Mouse (Mus musculus) spleen, adult 12 weeks (tissue): ENCODE measurements around the gene Ablim2.

Source experiments
- DNase-seq: peaks from one replicate; pipeline ENCODE4 v3.0.0; 2022; ENCODE audit warnings: low spot score

Gene Ablim2

DNA sequence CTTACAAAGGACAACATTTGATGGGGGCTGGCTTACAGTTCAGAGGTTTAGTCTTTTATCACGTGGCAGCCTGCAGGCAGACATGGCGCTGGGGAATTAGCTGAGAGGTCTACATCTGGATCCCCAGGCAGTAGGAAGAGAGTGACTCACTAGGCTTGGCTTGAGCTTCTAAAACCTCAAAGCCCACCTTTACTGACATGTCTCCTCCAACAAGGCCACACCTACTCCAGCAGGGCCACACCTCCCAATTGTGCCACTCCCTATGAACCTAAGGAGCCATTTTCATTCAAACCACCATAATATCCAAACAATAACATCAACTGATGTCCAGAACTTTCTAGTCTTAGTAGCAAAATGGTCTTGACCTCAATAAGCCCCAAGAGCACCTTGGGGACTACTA is 12.6 kb downstream of the Ablim2 start:
- DNase-seq = no peak

DNA sequence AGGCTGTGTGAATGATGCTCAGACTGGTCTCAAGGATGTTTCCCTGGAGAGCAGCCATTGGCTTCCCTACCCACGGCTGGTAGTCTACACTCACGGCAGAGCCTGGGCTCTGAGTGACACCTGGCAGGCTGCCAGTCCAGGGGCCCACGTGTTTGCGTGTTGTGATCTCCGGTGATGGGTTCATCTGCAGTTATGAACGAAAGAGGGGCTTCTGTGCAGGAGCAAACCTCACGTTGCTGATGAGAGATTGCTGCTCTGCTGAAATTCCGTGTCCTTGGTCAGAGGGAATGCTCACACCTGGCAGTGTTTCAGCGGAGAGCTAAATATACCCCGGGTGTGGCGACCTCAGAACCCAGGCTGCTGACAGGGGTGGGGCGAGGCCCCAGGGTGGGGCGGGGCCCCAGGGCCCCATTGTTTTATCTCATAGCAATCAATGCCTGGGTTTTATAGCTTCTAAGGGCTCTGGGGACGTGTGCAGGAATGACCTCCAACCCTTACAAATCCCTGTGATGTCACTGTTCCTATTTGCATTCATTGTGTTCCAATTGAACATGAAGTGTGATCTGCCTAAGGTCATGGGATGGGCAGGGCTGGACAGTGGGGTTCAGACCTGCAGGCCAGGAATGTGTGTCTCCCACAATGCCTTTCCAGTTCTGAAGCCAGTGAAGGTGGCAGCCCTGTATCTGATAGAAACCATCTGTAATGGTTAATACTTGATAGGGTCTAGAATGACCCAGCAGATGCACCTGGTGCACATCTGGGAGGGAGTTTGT is 13.4 kb downstream of the Ablim2 start:
- no peak for DNase-seq

DNA sequence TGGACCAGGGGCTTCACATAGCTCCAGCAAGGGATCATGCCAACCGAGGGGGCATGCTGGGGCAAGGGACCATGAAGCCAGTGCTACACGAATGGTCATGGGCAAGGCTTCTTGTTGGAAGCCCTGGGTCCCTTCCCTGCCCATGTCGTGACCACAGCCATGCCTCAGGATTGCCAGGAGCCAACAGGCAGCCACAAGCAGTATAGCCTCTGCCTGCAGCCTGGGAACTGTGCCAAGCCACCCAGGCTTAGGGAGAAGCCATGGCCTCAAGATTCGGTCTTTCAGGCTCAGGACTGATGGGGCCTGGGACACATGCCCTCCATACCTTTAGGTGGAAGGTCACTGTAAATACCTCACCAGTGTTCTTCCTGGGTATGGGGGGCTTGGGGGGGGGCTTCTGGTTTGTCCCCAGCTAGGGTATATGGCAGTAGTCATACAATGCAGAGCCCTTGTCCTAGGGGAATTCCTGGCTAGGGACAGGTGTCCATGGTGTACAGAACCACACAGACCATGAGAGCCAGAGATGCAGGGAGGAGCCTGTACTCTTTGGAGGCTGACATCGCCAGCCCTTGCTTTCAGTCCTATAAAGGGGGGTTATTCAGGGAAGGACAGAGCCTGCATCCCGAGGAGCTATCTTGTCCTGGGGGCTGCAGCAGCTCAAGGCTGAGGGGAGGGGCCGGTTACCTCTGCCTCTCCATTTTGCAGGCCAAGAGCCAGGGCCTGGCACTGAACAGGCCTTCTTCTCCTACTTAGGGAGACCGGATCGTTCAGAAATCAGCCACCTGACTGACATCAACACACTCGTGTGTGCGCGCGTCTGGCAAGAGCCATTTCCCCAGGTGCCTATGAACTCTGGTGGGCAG is 15.8 kb downstream of the Ablim2 start:
- DNase-seq = no peak

DNA sequence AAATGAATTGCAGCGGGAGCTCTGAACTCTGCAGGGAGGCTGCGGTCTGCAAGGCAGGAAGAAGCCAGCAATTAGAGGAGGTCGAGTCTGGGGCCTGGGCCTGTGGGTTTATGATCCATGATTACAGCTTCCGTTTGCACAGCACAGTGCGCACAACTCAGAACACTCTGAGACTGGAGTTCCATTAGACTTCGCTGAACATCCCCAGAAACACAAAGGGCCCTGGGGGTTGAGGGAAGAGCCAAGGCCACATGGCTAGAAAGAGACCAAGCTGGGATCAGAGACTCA is 16.4 kb downstream of the Ablim2 start:
- DNase-seq = no peak

DNA sequence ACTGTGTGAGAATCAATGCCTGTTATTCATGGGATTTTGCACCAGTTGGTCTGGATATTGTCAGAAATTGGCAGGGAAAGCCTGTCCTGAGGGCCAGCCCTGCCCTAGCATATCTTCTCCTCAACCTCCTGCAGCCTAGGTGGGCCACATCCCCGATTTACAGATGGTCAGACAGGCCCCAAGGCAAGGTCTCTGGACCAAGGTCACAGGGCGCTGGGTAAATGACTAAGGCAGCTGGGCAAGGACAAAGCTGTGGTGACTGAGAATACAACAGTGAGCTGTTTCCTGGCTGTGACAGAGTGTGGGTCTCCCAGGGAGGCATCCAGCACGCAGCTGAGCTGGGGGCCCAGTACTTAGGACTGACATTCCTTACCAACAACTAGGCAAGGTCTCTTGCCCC is 23.4 kb downstream of the Ablim2 start:
- no peak for DNase-seq

DNA sequence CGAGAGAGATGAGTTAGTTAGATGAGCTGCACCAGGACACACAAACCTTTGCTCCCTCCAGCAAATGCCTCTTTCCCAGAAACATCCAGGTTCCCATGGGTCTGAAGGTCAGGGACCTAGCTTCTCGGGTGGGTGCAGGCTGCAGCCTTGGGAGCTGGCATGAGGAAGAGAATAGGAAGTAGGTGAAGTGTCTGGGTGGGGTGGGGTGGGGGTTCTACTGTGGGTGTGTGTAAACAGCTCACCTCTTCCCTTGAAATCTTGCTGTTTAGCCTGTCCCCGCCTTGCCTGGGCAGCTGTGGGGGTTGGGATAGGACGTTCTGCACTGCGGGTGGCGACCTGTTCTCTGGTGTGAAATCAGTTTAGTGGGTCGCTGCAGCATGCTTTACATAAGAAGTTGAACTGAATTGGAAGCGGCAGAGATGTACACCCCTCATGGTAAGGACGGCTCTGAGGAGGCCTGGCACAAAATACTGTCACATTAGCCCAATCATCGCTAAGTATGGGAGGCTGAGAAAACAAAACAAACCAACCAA is 25.0 kb downstream of the Ablim2 start:
- DNase-seq = no peak

DNA sequence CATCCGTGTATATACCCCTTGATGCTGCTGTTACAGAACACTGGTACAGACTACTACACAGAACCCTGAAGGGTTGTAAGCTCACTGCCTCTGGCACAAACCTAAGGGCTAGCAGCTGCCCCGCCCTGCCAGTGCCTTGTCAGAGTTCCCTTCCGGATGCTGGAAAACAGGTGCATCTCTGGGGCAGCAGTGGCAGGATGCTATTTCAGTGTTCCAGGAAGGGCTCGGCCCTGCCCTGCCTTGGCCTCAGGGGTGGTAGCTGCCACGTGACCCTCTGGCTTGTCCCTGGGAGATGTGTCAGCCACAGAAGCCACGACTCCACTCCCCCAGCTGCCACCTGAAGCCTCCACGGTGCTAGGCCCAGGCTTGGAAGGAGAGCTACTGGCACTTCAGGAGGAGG is 28.2 kb downstream of the Ablim2 start:
- no peak for DNase-seq

DNA sequence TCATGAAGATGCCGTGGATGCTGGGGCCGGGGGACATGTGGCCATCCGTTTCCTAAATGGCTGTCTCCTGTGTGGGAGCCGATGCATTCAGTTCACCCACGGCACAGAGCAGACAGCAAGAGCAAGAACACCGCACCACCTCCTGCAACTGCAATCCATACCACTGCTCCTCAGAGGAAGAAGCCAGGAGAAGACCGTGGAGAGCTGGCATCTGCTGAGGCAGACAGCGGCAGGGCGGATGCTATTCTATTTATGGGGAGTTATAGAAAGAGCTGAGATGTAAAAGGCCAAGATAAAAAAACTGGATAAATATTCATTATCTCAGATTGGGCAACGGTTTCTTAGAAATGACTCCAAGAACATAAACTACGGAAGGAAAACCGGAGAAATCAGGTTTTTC is 30.2 kb downstream of the Ablim2 start:
- DNase-seq = no peak

DNA sequence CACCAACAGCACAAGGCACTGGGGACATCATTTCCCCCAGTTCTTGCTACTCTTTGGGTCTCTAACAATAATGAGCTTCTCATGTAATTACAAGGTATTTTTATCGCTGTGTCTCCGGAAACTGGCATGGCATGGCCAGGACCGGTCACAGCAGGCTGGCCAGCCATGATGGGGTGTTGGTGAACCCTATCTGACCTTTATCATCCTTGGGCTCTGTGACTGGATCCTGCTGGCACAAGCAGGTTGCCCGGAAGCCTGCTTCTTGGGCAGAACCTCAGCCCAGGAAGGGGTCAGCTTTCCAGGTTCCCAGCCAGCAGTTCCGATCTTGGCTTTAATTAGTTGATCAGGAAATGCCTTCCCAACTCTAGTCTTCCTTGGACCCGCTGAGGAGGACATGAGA is 31.0 kb downstream of the Ablim2 start:
- no peak for DNase-seq

DNA sequence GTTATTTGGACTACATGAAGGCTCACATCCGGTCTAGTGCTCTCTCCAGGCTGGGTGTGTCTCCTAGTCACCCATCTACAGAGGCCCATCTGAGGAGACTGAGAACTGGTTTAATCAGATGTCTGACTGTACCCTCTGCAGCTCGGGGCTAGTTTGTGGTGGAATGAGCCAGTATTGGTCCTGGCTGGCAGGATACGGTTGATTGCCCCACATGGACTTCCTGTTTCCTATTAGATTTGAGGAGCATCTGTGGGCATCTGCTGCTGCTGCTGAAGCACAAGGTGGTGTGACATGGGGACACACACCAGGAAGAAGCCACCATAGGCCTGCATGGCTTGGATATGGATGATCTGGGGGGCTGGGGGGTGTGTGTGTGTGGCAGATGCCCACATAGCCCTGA is 32.0 kb downstream of the Ablim2 start:
- DNase-seq = no peak

DNA sequence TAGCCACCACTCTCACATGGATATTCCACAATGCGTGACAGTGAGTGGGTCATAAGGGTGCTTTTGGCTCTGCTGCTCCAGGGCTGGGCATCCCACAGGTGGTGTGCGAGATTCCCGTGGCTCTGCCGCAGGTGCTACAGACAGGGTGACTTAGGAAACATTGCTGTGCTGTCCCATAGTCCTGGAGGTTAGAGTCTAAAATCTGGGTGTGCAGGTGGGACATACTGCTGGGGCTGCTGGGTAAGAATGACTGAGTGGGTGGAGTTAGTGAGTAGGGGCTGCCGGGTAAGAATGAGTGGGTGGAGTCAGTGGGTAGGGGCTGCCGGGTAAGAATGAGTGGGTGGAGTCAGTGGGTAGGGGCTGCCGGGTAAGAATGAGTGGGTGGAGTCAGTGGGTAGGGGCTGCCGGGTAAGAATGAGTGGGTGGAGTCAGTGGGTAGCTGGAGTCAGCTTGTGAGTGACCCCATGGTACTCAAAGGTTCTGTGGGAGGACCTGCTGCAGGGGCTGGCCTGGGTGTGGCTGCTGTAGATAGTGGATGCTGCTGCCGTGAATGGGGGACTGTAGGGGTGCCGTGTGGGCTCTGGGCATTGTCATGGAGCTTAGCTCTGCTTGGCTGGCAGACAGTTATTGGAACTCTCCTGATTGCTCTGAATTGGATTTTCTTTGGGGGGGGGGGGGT is 32.8 kb downstream of the Ablim2 start:
- DNase-seq = no peak

DNA sequence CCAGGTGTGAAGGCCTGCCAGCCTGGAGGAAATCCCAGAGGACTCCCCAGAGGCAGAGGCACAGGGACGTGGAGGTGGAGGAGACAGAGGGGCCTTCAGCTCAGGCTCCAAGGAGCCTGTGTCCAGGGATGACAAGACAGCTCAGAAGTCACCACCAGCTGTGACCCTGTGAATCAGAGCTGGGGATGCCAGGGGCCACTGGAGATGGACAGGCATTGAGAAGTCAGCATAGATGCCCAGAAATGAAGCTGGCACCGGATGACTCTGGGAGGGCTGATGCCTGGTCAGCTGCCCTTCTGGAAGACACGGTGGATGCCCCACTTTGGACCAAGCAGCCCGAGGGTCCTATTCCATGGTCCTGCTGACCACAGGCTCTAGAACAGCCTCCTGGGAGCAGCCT is 36.3 kb downstream of the Ablim2 start:
- no peak for DNase-seq

DNA sequence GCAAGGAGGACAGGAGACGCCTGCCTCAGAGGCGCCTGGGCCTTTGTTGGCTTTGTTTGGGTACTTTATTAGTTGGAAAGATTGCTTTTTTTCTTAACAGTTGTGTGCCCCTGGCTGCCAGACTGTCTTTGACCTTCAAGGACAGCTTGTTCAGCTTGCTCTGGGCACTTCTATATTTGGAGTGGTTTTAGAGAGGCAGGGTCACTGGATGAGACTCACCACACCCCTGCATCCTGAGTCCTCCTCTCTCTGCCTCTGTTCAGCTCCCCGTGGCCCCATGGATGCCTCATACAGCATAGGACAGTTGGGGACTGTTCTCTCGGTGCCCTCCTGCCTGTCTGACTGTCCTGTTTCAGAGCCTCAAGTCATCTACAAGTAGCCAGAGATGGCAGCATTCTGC is 37.3 kb downstream of the Ablim2 start:
- DNase-seq = no peak

DNA sequence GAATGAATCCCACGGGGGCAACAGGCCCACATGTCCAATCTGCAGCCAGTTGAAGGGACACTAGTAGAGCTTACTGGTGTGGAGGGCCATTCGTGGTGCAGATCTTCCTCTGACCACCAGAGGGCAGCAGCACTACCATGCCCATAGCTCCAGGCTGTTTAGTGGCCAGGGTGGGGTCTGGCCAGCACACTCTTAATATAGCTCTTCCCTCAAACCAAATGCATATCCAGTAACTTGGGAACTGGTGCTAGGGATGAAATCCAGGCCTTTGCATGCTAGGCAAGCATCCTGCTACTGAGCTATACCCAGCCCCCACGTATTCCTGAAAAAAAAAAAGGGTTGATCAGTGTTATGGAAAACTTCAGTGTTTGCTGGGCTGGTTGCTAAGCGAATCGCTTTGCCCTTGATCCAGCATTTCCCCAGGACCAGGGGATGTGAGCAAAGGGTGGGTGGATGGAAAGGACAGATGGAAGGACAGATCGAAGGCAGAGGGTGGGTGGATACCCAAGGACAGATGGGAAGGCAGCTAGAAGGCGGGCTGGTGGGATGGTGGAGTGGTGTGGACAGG is 37.9 kb downstream of the Ablim2 start:
- no peak for DNase-seq

DNA sequence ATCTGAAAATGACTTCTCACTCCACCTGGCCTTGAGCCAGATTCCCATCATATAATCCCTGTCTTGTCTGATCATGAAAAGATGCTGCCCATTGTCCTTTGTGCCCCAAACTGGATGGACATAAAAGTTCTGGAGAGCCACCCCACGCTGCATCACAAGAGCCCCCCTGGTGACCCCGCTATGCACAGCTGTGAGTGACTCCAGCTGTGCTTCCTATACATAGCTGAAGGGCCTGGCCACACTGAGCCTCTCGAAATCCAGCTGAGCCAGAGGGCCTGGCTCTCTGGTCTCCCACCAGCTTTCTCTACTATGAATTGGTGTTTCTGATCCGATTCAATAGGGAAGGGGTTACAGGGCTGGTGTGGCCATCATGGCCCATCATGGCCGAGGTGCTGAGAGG is 38.5 kb downstream of the Ablim2 start:
- DNase-seq = no peak

DNA sequence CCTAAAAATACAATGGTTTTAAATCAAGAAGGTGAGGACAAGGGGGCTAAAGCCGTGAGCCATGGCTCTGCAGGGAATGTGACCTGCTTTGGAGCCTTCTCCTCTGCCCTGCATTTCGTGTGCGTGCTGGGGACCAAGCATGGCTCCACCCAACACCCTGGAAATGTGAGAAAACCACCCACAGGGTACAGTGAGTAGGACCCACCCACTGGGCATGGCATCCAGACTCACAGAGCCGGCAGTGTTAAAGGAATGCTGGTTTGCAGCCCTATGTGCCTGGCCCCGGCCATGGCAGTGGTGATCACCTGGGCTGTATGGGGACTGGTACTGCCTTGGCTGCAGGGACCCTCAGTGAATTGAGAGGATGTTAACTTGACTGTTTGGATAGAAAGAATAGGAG is 41.4 kb downstream of the Ablim2 start:
- DNase-seq = no peak

DNA sequence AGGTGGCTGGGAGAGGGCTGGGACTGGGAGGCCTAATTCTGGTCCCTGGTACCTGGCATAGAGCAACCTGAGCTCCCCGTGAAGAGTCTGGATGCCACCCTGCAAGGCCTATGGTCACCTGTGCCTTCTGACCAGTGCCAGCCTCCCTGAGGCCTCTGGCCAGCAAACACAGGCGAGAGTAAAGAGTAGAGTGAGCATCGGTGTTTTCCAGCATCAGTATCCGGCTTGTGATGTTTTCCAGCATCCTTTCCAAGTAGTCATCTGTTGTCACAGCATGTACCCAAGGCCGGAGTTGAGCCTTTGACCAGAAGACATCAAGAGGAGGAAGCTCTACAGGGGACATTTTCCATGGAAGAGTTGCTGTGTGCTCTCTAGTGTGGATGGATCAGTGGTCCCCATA is 45.7 kb downstream of the Ablim2 start:
- no peak for DNase-seq

DNA sequence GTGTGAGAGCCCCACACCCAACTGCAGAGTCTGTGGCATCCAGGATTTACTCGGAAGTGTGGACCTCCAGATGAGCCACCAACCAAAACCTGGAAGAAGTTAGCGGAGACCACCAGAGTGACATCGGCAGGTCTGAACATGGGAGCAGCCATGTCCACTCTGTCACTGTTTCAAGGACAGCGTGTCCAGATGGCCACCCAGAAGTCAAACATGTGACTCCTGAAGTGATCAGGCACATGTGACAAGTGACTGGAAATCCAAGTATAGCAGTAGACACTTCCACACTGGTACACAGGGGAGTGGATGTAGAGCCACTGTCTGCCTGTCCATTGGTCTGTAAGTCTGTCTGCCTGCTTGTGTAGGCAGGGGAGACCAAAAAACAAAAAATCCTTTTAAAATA is 47.0 kb downstream of the Ablim2 start:
- DNase-seq = no peak

DNA sequence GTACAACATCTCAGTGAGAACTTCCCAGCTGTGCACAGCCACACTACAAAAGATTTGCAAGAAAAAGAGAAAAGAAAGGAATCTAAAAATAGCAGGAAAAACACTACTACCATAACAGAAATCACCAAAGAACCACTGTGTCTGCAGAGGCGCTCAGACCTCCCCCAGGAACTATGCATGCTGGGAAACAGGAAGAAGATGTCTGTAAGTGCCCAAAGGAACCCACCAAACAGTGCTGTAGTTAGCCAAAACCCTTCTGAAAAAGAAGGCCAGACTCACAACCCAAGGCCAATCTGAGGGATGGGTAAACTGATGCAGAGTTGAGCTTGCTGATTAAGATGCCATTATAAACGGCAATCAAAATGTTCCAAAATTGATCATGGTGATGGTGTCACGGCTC is 47.5 kb downstream of the Ablim2 start:
- DNase-seq = no peak

DNA sequence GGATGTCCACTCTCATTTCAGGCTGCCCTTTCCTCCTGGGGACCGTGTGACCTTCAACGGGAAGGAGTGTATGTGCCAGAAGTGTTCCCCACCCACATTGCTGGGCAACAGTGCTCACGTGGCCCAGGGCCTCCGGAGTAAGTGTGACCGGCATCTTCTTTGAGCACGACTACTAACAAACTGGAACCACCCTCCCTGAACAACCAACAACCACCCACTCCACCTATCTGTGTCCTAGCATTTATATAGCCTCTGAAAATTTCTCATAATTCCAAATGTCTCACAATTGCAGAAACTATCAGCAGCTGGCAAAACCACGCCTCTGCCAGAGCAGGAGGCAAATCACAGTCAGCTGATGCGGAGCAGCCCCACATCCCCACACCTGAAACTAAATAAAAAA is 49.3 kb downstream of the Ablim2 start:
- DNase-seq = no peak

DNA sequence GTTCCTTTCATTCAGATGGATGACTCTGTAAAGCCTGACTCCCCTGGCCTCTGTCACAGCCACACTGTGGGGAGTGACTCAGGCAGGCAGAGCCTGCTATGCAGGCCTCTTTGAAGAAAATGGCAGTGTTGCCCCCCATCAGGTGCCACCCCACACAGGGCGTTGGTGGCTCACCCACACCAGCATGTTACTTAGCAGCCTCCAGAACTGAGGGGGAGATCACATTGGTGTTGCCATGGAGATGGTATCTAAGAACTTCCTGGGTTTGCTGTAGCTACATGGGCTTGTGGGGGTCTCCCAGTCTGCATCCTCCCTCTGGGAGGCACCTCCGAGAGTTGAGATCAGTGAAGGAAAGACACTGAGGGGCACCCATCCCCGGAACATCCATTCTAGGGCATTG is 52.8 kb downstream of the Ablim2 start:
- no peak for DNase-seq

DNA sequence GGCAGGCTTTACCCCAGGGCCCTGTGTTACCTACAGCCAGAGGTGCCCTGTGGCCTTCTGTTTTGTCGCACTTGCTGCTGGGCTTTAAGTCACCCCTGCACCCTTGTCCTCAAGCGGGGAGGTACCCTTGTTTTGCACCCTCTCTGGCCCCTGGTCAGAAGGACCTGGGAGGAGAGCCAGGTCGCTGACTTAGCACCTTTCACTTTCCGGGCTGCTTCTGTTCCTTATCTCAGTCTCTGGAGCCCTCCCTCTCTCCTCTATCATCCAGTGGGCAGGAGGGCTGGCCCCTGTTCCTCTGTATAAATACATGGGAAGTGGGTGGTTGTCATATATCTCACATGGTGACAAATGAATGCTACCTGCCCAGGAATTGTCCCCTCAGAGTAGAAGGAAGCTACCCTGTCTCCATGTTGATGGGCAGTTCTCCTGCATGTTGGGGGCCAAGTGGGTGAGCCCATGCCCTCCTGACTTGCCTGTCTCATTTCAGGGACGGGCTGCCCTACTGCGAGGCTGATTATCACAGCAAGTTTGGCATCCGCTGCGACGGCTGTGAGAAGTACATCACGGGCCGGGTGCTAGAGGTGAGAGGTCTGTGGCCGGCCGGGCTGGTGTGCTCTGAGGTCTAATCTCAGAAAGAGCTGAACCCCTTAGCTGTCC is 54.1 kb downstream of the Ablim2 start:
- no peak for DNase-seq
